Comparison of ENCODE assay signal across 35 mouse cellular contexts in genomic region chr16:3748976-3749375, GRCm38 (mm10). TPM values are rescaled to one million over a fixed set of nuclear protein-coding genes. Genes with fewer than 3 reads are reported as not detected.
"Had no signal": no experiment of that assay in that cellular context is flagged by ENCODE, and none has a peak within 500 bp of the region (broad histone marks: within the 10 kb centered on the region; RNA-seq: fewer than 3 reads in every experiment).

No protein-coding gene starts in this region.

- H3K4me2 ChIP-seq: embryonic facial prominence, embryonic 12.5 days; embryonic facial prominence, embryonic 13.5 days; embryonic facial prominence, embryonic 15.5 days; forebrain, embryonic 12.5 days; forebrain, embryonic 13.5 days; forebrain, embryonic 15.5 days had no signal

- H3K27ac ChIP-seq: embryonic facial prominence, embryonic 10.5 days; embryonic facial prominence, embryonic 12.5 days; embryonic facial prominence, embryonic 13.5 days; embryonic facial prominence, embryonic 15.5 days; forebrain, embryonic 10.5 days; forebrain, embryonic 12.5 days; forebrain, embryonic 13.5 days; forebrain, embryonic 15.5 days; gastrocnemius, adult 2 months had no signal

- H3K9ac ChIP-seq: embryonic facial prominence, embryonic 12.5 days; embryonic facial prominence, embryonic 13.5 days; embryonic facial prominence, embryonic 15.5 days; forebrain, embryonic 12.5 days; forebrain, embryonic 13.5 days; forebrain, embryonic 15.5 days; forebrain, postnatal 0 days had no signal

- ATAC-seq: forebrain, embryonic 13.5 days; forebrain, embryonic 14.5 days; forebrain, embryonic 15.5 days; forebrain, embryonic 16.5 days; forebrain, postnatal 0 days had no signal

- H3K27me3 ChIP-seq: embryonic facial prominence, embryonic 12.5 days; embryonic facial prominence, embryonic 13.5 days; embryonic facial prominence, embryonic 15.5 days; forebrain, embryonic 12.5 days; forebrain, embryonic 13.5 days; forebrain, embryonic 15.5 days had no signal

- DNase-seq: cerebellum, adult 2 months; cerebellum, adult 8-10 months; cerebellum, adult 9-10 months; cerebellum, adult 9-11 months; cerebellum, postnatal 10 days; cerebellum, postnatal 14 days; cerebellum, postnatal 25 days; cerebellum, postnatal 36 days; embryo, embryonic 11 days; forebrain, postnatal 0 days; gastrocnemius, adult 2 months; gastrocnemius, postnatal 10 days; gastrocnemius, postnatal 14 days; gastrocnemius, postnatal 25 days; gastrocnemius, postnatal 36 days; heart, adult 18-20 months had no signal

- H3K4me3 ChIP-seq: embryonic facial prominence, embryonic 10.5 days; embryonic facial prominence, embryonic 12.5 days; embryonic facial prominence, embryonic 13.5 days; embryonic facial prominence, embryonic 15.5 days; erythroblast, embryonic 14.5 days; forebrain, embryonic 10.5 days; forebrain, embryonic 12.5 days; forebrain, embryonic 13.5 days; forebrain, embryonic 15.5 days; gastrocnemius, adult 2 months had no signal

RNA-seq across cellular contexts. Expression of gene Mefv, which starts 31.1 kb away (rescaled TPM):
- total RNA-seq: forebrain, postnatal 0 days; gastrocnemius, adult 18-20 months; gastrocnemius, adult 2 months; gastrocnemius, adult 8-10 months; gastrocnemius, postnatal 10 days; gastrocnemius, postnatal 14 days; gastrocnemius, postnatal 25 days; gastrocnemius, postnatal 36 days; gastrocnemius, postnatal 4 days; heart, adult 8-10 months had no signal
- polyA plus RNA-seq: cerebellum, adult 2 months; embryonic facial prominence, embryonic 10.5 days; embryonic facial prominence, embryonic 11.5 days; embryonic facial prominence, embryonic 12.5 days; embryonic facial prominence, embryonic 13.5 days; embryonic facial prominence, embryonic 14.5 days; erythroblast, embryonic 14.5 days; forebrain, embryonic 10.5 days; forebrain, embryonic 11.5 days; forebrain, embryonic 12.5 days; forebrain, embryonic 13.5 days; forebrain, embryonic 14.5 days; forebrain, embryonic 15.5 days; forebrain, embryonic 16.5 days; forebrain, postnatal 0 days; frontal cortex, adult 2 months had no signal
